Mouse (Mus musculus): ENCODE data around the gene Eipr1. TPM values are rescaled to one million over a fixed set of nuclear protein-coding genes. Genes with fewer than 3 reads are reported as not detected.
A peak's percentile ranks its signal among the peaks of the same experiment; 100 is the strongest.

Gene Eipr1
- polyA plus RNA-seq, 1 experiment from 2014 or later, result 50.0 TPM

- peak; percentile 49; the same call in 1 of the 2 replicates for ATAC-seq (ENCODE audit: low FRiP score)
- Histone ChIP-seq H3K27me3 (ENCODE audit: control insufficient read depth, insufficient read depth, low read length) (no peaks in the 10 kb centered on the region), H3K4me3 (ENCODE audit: low read depth, low read length) (no peak overlapping the region), H3K4me2 (replicated peaks; ENCODE audit: low read depth, low read length) (no peak overlapping the region), H3K9ac (ENCODE audit: low read depth, low read length) (no peak overlapping the region), H3K36me3 (ENCODE audit: control insufficient read depth, insufficient read depth, low read length) (no peaks in the 10 kb centered on the region), H3K27ac (ENCODE audit: low read depth, low read length) (no peak overlapping the region), H3K9me3 (ENCODE audit: control insufficient read depth, low read length) (no peaks in the 10 kb centered on the region), H3K4me1 (replicated peaks; ENCODE audit: control insufficient read depth, insufficient read depth, low read length) (peaks cover 6% of the 10 kb centered on the region; the same call in 1 of the 2 replicates)
- 19% methylated on average over 8 of the region's 8 CpGs for WGBS
- DNase-seq (ENCODE audit: low spot score), result peak; percentile 38
These were observed 33.3 kb downstream of the Eipr1 start for GRCm38 (mm10) chr12:28784864-28785263.

- H3K4me1 ChIP-seq (replicated peaks; ENCODE audit: control insufficient read depth, insufficient read depth, low read length), result peaks cover 6% of the 10 kb centered on the region; the same call in 1 of the 2 replicates
- no peak overlapping the region for H3K27ac ChIP-seq (ENCODE audit: low read depth, low read length)
- ATAC-seq (ENCODE audit: low FRiP score) (no peak), DNase-seq (ENCODE audit: low spot score) (peak; percentile 29)
- no peaks in the 10 kb centered on the region for H3K27me3 ChIP-seq (ENCODE audit: control insufficient read depth, insufficient read depth, low read length)
- 0% methylated on average over 1 of the region's 1 CpGs for WGBS
- H3K9me3 ChIP-seq (ENCODE audit: control insufficient read depth, low read length), result no peaks in the 10 kb centered on the region
- H3K4me2 ChIP-seq (replicated peaks; ENCODE audit: low read depth, low read length), result no peak overlapping the region
- no peaks in the 10 kb centered on the region for H3K36me3 ChIP-seq (ENCODE audit: control insufficient read depth, insufficient read depth, low read length)
- H3K9ac ChIP-seq (ENCODE audit: low read depth, low read length), result no peak overlapping the region
- no peak overlapping the region for H3K4me3 ChIP-seq (ENCODE audit: low read depth, low read length)
These were observed 33.7 kb downstream of the Eipr1 start for GRCm38 (mm10) chr12:28785299-28785698.

GRCm38 (mm10) chr12:28786310-28786709, 34.7 kb downstream of the Eipr1 start:
- no peaks in the 10 kb centered on the region for H3K9me3 ChIP-seq (ENCODE audit: control insufficient read depth, low read length)
- ATAC-seq (ENCODE audit: low FRiP score), result no peak
- WGBS, result 92% methylated on average over 6 of the region's 6 CpGs
- H3K9ac ChIP-seq (ENCODE audit: low read depth, low read length), result no peak overlapping the region
- H3K36me3 ChIP-seq (ENCODE audit: control insufficient read depth, insufficient read depth, low read length), result no peaks in the 10 kb centered on the region
- no peak overlapping the region for H3K27ac ChIP-seq (ENCODE audit: low read depth, low read length)
- no peaks in the 10 kb centered on the region for H3K27me3 ChIP-seq (ENCODE audit: control insufficient read depth, insufficient read depth, low read length)
- H3K4me3 ChIP-seq (ENCODE audit: low read depth, low read length), result no peak overlapping the region
- H3K4me1 ChIP-seq (replicated peaks; ENCODE audit: control insufficient read depth, insufficient read depth, low read length), result peaks cover 6% of the 10 kb centered on the region; the same call in 1 of the 2 replicates
- H3K4me2 ChIP-seq (replicated peaks; ENCODE audit: low read depth, low read length), result no peak overlapping the region
- DNase-seq (ENCODE audit: low spot score), result no peak

- no peak for ATAC-seq (ENCODE audit: low FRiP score)
- no peak overlapping the region for H3K9ac ChIP-seq (ENCODE audit: low read depth, low read length)
- WGBS, result 77% methylated on average over 3 of the region's 3 CpGs
These were observed 41.0 kb downstream of the Eipr1 start for GRCm38 (mm10) chr12:28792613-28793012.

GRCm38 (mm10) chr12:28793715-28794114, 42.1 kb downstream of the Eipr1 start:
- no peak overlapping the region for H3K4me2 ChIP-seq (replicated peaks; ENCODE audit: low read depth, low read length)
- no peaks in the 10 kb centered on the region for H3K9me3 ChIP-seq (ENCODE audit: control insufficient read depth, low read length)
- no peaks in the 10 kb centered on the region for H3K27me3 ChIP-seq (ENCODE audit: control insufficient read depth, insufficient read depth, low read length)
- no peaks in the 10 kb centered on the region for H3K4me1 ChIP-seq (replicated peaks; ENCODE audit: control insufficient read depth, insufficient read depth, low read length)
- H3K9ac ChIP-seq (ENCODE audit: low read depth, low read length), result no peak overlapping the region
- no peaks in the 10 kb centered on the region for H3K36me3 ChIP-seq (ENCODE audit: control insufficient read depth, insufficient read depth, low read length)
- H3K4me3 ChIP-seq (ENCODE audit: low read depth, low read length), result no peak overlapping the region
- no peak overlapping the region for H3K27ac ChIP-seq (ENCODE audit: low read depth, low read length)
- no peak for DNase-seq (ENCODE audit: low spot score)
- WGBS, result 60% methylated on average over 2 of the region's 2 CpGs
- no peak for ATAC-seq (ENCODE audit: low FRiP score)

More at GRCm38 (mm10) chr12:28792613-28793012, 41.0 kb downstream of the Eipr1 start:
- no peak overlapping the region for H3K27ac ChIP-seq (ENCODE audit: low read depth, low read length)
- H3K9me3 ChIP-seq (ENCODE audit: control insufficient read depth, low read length), result no peaks in the 10 kb centered on the region
- no peak overlapping the region for H3K4me3 ChIP-seq (ENCODE audit: low read depth, low read length)
- H3K4me1 ChIP-seq (replicated peaks; ENCODE audit: control insufficient read depth, insufficient read depth, low read length), result no peaks in the 10 kb centered on the region
- DNase-seq (ENCODE audit: low spot score), result no peak
- H3K36me3 ChIP-seq (ENCODE audit: control insufficient read depth, insufficient read depth, low read length), result no peaks in the 10 kb centered on the region
- H3K27me3 ChIP-seq (ENCODE audit: control insufficient read depth, insufficient read depth, low read length), result no peaks in the 10 kb centered on the region
- H3K4me2 ChIP-seq (replicated peaks; ENCODE audit: low read depth, low read length), result no peak overlapping the region

- WGBS, result 100% methylated on average over 3 of the region's 3 CpGs
- Histone ChIP-seq H3K4me2 (replicated peaks; ENCODE audit: low read depth, low read length) (no peak overlapping the region), H3K27ac (ENCODE audit: low read depth, low read length) (no peak overlapping the region), H3K36me3 (ENCODE audit: control insufficient read depth, insufficient read depth, low read length) (no peaks in the 10 kb centered on the region), H3K4me1 (replicated peaks; ENCODE audit: control insufficient read depth, insufficient read depth, low read length) (peaks cover 3% of the 10 kb centered on the region), H3K9ac (ENCODE audit: low read depth, low read length) (no peak overlapping the region), H3K27me3 (ENCODE audit: control insufficient read depth, insufficient read depth, low read length) (no peaks in the 10 kb centered on the region), H3K4me3 (ENCODE audit: low read depth, low read length) (no peak overlapping the region), H3K9me3 (ENCODE audit: control insufficient read depth, low read length) (no peaks in the 10 kb centered on the region)
- ATAC-seq (ENCODE audit: low FRiP score) (no peak), DNase-seq (ENCODE audit: low spot score) (no peak)
These were observed 43.4 kb downstream of the Eipr1 start for GRCm38 (mm10) chr12:28795041-28795440.

- Histone ChIP-seq H3K4me3 (ENCODE audit: low read depth, low read length) (no peak overlapping the region), H3K9me3 (ENCODE audit: control insufficient read depth, low read length) (no peaks in the 10 kb centered on the region), H3K4me1 (replicated peaks; ENCODE audit: control insufficient read depth, insufficient read depth, low read length) (peaks cover 6% of the 10 kb centered on the region), H3K36me3 (ENCODE audit: control insufficient read depth, insufficient read depth, low read length) (no peaks in the 10 kb centered on the region), H3K9ac (ENCODE audit: low read depth, low read length) (no peak overlapping the region), H3K27me3 (ENCODE audit: control insufficient read depth, insufficient read depth, low read length) (no peaks in the 10 kb centered on the region), H3K27ac (ENCODE audit: low read depth, low read length) (no peak overlapping the region), H3K4me2 (replicated peaks; ENCODE audit: low read depth, low read length) (no peak overlapping the region)
- DNase-seq (ENCODE audit: low spot score), result no peak
- no peak for ATAC-seq (ENCODE audit: low FRiP score)
These were observed 45.3 kb downstream of the Eipr1 start for GRCm38 (mm10) chr12:28796881-28797420.

- H3K9ac ChIP-seq (ENCODE audit: low read depth, low read length), result no peak overlapping the region
- H3K9me3 ChIP-seq (ENCODE audit: control insufficient read depth, low read length), result no peaks in the 10 kb centered on the region
- H3K36me3 ChIP-seq (ENCODE audit: control insufficient read depth, insufficient read depth, low read length), result no peaks in the 10 kb centered on the region
- no peak overlapping the region for H3K4me2 ChIP-seq (replicated peaks; ENCODE audit: low read depth, low read length)
- H3K4me3 ChIP-seq (ENCODE audit: low read depth, low read length), result no peak overlapping the region
- WGBS, result 62% methylated on average over 11 of the region's 11 CpGs
- H3K27me3 ChIP-seq (ENCODE audit: control insufficient read depth, insufficient read depth, low read length), result no peaks in the 10 kb centered on the region
- peak; percentile 43; the same call in 1 of the 2 replicates for ATAC-seq (ENCODE audit: low FRiP score)
- H3K4me1 ChIP-seq (replicated peaks; ENCODE audit: control insufficient read depth, insufficient read depth, low read length), result peaks cover 6% of the 10 kb centered on the region
- DNase-seq (ENCODE audit: low spot score), result peak; percentile 25
- H3K27ac ChIP-seq (ENCODE audit: low read depth, low read length), result 0 out of 2 replicates have a peak overlapping the region, but pooled peaks have one; percentile 42
These were observed 48.3 kb downstream of the Eipr1 start for GRCm38 (mm10) chr12:28799798-28800411.

GRCm38 (mm10) chr12:28800423-28800822, 48.8 kb downstream of the Eipr1 start:
- DNase-seq (ENCODE audit: low spot score) (no peak), ATAC-seq (ENCODE audit: low FRiP score) (0 out of 2 replicates have a peak, but pooled peaks have one; percentile 2)
- Histone ChIP-seq H3K36me3 (ENCODE audit: control insufficient read depth, insufficient read depth, low read length) (no peaks in the 10 kb centered on the region), H3K27ac (ENCODE audit: low read depth, low read length) (no peak overlapping the region), H3K4me3 (ENCODE audit: low read depth, low read length) (no peak overlapping the region), H3K9me3 (ENCODE audit: control insufficient read depth, low read length) (no peaks in the 10 kb centered on the region), H3K9ac (ENCODE audit: low read depth, low read length) (no peak overlapping the region), H3K27me3 (ENCODE audit: control insufficient read depth, insufficient read depth, low read length) (no peaks in the 10 kb centered on the region), H3K4me1 (replicated peaks; ENCODE audit: control insufficient read depth, insufficient read depth, low read length) (peaks cover 6% of the 10 kb centered on the region), H3K4me2 (replicated peaks; ENCODE audit: low read depth, low read length) (no peak overlapping the region)
- 66% methylated on average over 4 of the region's 4 CpGs for WGBS
